Mouse (Mus musculus): ENCODE results near the gene Ldlrad3.

The Ldlrad3 gene

GRCm38 (mm10) chr2:102038229-102038894 lies 147.8 kb downstream of the Ldlrad3 start:
- DNase-seq (ENCODE audit: low read depth, low spot score) = no peak

- DNase-seq (ENCODE audit: low read depth, low spot score) = no peak
Observed at GRCm38 (mm10) chr2:102036665-102037511, 149.3 kb downstream of the Ldlrad3 start.

GRCm38 (mm10) chr2:102034513-102034879 lies 151.7 kb downstream of the Ldlrad3 start:
- DNase-seq (ENCODE audit: low read depth, low spot score) = no peak

GRCm38 (mm10) chr2:102033818-102034512 lies 152.2 kb downstream of the Ldlrad3 start:
- no peak for DNase-seq (ENCODE audit: low read depth, low spot score)

GRCm38 (mm10) chr2:102032713-102033343 lies 153.4 kb downstream of the Ldlrad3 start:
- DNase-seq (ENCODE audit: low read depth, low spot score) = no peak

- no peak for DNase-seq (ENCODE audit: low read depth, low spot score)
Observed at GRCm38 (mm10) chr2:102030652-102031051, 155.5 kb downstream of the Ldlrad3 start.

- no peak for DNase-seq (ENCODE audit: low read depth, low spot score)
Observed at GRCm38 (mm10) chr2:102030152-102030551, 156.0 kb downstream of the Ldlrad3 start.

GRCm38 (mm10) chr2:102029682-102030081 lies 156.5 kb downstream of the Ldlrad3 start:
- no peak for DNase-seq (ENCODE audit: low read depth, low spot score)

- no peak for DNase-seq (ENCODE audit: low read depth, low spot score)
Observed at GRCm38 (mm10) chr2:102027265-102027664, 158.9 kb downstream of the Ldlrad3 start.

- DNase-seq (ENCODE audit: low read depth, low spot score) = no peak
Observed at GRCm38 (mm10) chr2:102026156-102026555, 160.0 kb downstream of the Ldlrad3 start.

- DNase-seq (ENCODE audit: low read depth, low spot score) = no peak
Observed at GRCm38 (mm10) chr2:102024483-102024882, 161.7 kb downstream of the Ldlrad3 start.

GRCm38 (mm10) chr2:102021371-102022084 lies 164.7 kb downstream of the Ldlrad3 start:
- DNase-seq (ENCODE audit: low read depth, low spot score) = no peak

GRCm38 (mm10) chr2:102020546-102020945 lies 165.6 kb downstream of the Ldlrad3 start:
- no peak for DNase-seq (ENCODE audit: low read depth, low spot score)

- no peak for DNase-seq (ENCODE audit: low read depth, low spot score)
Observed at GRCm38 (mm10) chr2:102014538-102015113, 171.6 kb downstream of the Ldlrad3 start.

GRCm38 (mm10) chr2:102011311-102011975 lies 174.7 kb downstream of the Ldlrad3 start:
- no peak for DNase-seq (ENCODE audit: low read depth, low spot score)

- no peak for DNase-seq (ENCODE audit: low read depth, low spot score)
Observed at GRCm38 (mm10) chr2:102009766-102010265, 176.4 kb downstream of the Ldlrad3 start.

- no peak for DNase-seq (ENCODE audit: low read depth, low spot score)
Observed at GRCm38 (mm10) chr2:102006143-102006542, 180.0 kb downstream of the Ldlrad3 start.

GRCm38 (mm10) chr2:102005377-102006007 lies 180.7 kb downstream of the Ldlrad3 start:
- no peak for DNase-seq (ENCODE audit: low read depth, low spot score)

GRCm38 (mm10) chr2:102003776-102004264 lies 182.4 kb downstream of the Ldlrad3 start:
- no peak for DNase-seq (ENCODE audit: low read depth, low spot score)

Data from embryo, embryonic 11.5 days (tissue).